Mouse (Mus musculus) ES-E14 (cell line): ENCODE results near the gene Ccdc50.

Source experiments
- HCFC1 ChIP-seq: IDR thresholded peaks from 2 replicates; pipeline ENCODE4 v1.6.1; 2012; ENCODE audit warnings: low read length, inconsistent platforms, borderline replicate concordance; ENCODE audit not compliant: insufficient read depth
- MAFK ChIP-seq: IDR thresholded peaks from 2 replicates; pipeline ENCODE4 v1.6.1; 2014; ENCODE audit warnings: mild to moderate bottlenecking, low read depth, low read length, inconsistent platforms; ENCODE audit not compliant: insufficient read depth
- ZNF384 ChIP-seq: IDR thresholded peaks from 2 replicates; pipeline ENCODE4 v1.6.1; 2012; ENCODE audit warnings: low read depth, low read length, inconsistent platforms

DNA sequence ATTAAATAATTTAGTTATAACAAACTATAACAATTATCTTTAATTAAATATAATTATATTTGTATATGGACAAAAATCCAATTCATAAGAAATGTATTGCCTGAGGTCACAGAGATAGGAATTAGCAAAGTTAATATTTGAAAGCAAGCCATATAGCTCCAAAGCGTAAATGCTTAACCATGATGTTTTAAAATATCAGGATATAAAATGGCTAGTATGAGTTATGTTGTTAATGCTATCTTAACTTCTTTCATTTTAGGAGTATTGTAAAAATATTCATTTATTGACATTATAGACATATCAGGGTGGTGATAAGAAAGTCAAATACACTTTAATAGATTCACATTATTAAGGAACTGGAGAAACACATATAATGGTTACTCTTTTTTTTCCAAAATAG, 28.6 kb upstream of the Ccdc50 start:
- TF ChIP-seq MAFK (no peak), ZNF384 (no peak), HCFC1 (no peak)
